9 mouse cellular contexts compared by ENCODE assay signal in the genomic region with DNA sequence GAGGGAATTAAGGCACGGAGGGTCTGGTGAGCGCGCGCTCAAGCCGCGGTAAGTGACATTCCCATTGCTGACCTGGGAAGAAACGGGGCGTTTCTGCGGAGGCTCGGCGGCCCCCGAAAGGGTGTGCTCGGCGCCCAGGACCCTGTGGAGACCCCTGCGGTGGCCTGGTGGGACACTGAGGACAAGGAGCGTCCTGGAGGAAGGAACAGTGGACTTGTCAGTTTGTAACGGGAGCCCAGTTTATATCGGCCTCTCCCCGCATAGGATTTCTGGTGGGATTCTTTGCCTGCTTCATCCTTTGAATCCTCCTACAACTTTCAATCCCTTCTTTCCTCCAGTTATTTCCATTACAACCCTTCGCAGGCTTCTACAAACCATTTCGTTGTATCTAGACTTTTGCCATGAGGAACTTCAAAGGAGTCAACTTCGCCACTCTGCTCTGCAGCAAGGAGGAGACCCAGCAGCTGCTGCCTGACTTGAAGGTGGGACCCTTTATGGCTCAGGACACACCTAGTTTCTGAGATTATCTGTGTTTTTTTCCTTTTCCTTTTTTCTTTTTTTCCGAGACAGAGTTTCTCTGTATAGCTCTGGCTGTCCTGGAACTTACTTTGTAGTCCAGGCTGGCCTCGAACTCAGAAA. TPM values are rescaled to one million over a fixed set of nuclear protein-coding genes. Genes with fewer than 3 reads are reported as not detected.
DNase-seq lines count a peak whose midpoint lies in the region; ATAC-seq and TF ChIP-seq lines count a peak whose summit lies in the region.
"Had no signal": no experiment of that assay in that cellular context is flagged by ENCODE, and none has a peak within 500 bp of the region (broad histone marks: within the 10 kb centered on the region; RNA-seq: fewer than 3 reads in every experiment).

No protein-coding gene starts in this region.

- H3K9ac ChIP-seq in CH12.LX (ENCODE audit: insufficient read depth, low read depth) = peak overlapping the region; percentile 68
- peak overlapping the region; percentile 45 for H3K9ac ChIP-seq in forebrain, embryonic 15.5 days (replicated peaks)
- H3K9ac ChIP-seq in liver, embryonic 15.5 days = peak overlapping the region; percentile 86

- no peak for DNase-seq in heart, embryonic 10.5 days (ENCODE audit: low spot score)
- no peak for DNase-seq in heart, adult 9 months (ENCODE audit: low spot score in 2 of 2)
- DNase-seq in CH12.LX (ENCODE audit: extremely low read depth) = peak; percentile 28
- no peak for DNase-seq in B cell, adult 2 months
- DNase-seq in layer of hippocampus, postnatal 14 days (ENCODE audit: low spot score in 2 of 2) = no peak
- no peak for DNase-seq in urinary bladder, adult 18-20 months (ENCODE audit: low spot score in 2 of 2)

- no peak for TF ChIP-seq CTCF in CH12.LX (conservative IDR thresholded peaks at IDR 0.05 in 1 of 2, IDR thresholded peaks at IDR 0.05 in 1 of 2; ENCODE audit: low read depth in 2 of 2, low read length in 2 of 2)

- H3K4me2 ChIP-seq in CH12.LX (ENCODE audit: insufficient read depth, low read depth, poor library complexity, severe bottlenecking) = peak overlapping the region; percentile 60
- H3K4me2 ChIP-seq in forebrain, embryonic 15.5 days (replicated peaks) = peak overlapping the region; percentile 97
- H3K4me2 ChIP-seq in liver, embryonic 15.5 days = peak overlapping the region; percentile 76

- H3K4me3 ChIP-seq in heart, embryonic 10.5 days = peak overlapping the region; percentile 86
- peak overlapping the region; percentile 63 to 97 (median 73) for H3K4me3 ChIP-seq in CH12.LX (replicated peaks in 1 of 3; ENCODE audit: low read depth in 2 of 3, low read length in 2 of 3, poor library complexity in 1 of 3)
- peak overlapping the region; percentile 59 for H3K4me3 ChIP-seq in forebrain, embryonic 15.5 days
- peak overlapping the region; percentile 99 for H3K4me3 ChIP-seq in liver, embryonic 15.5 days (replicated peaks)

- H3K36me3 ChIP-seq in heart, embryonic 10.5 days = peaks cover 37% of the 10 kb centered on the region
- H3K36me3 ChIP-seq in CH12.LX (replicated peaks in 1 of 2; ENCODE audit: control insufficient read depth in 1 of 2, insufficient read depth in 1 of 2, low read length in 1 of 2) = peaks cover 25 to 37% of the 10 kb centered on the region in 2 experiments
- H3K36me3 ChIP-seq in forebrain, embryonic 15.5 days = peaks cover 7% of the 10 kb centered on the region; the same call in 1 of the 2 replicates
- peaks cover 39% of the 10 kb centered on the region for H3K36me3 ChIP-seq in liver, embryonic 15.5 days (replicated peaks)

- H3K4me1 ChIP-seq in heart, embryonic 10.5 days = peaks cover 6% of the 10 kb centered on the region
- peaks cover 0 to 24% of the 10 kb centered on the region in 2 experiments; a peak in 2 of 4 replicates for H3K4me1 ChIP-seq in CH12.LX (ENCODE audit: control insufficient read depth in 1 of 2, insufficient read depth in 2 of 2)
- H3K4me1 ChIP-seq in forebrain, embryonic 15.5 days = peaks cover 12% of the 10 kb centered on the region
- peaks cover 35% of the 10 kb centered on the region for H3K4me1 ChIP-seq in liver, embryonic 15.5 days (replicated peaks)

- no peaks in the 10 kb centered on the region for H3K27me3 ChIP-seq in heart, embryonic 10.5 days (ENCODE audit: insufficient read depth, poor library complexity, severe bottlenecking)
- no peaks in the 10 kb centered on the region for H3K27me3 ChIP-seq in CH12.LX (replicated peaks)
- H3K27me3 ChIP-seq in forebrain, embryonic 15.5 days = no peaks in the 10 kb centered on the region
- no peaks in the 10 kb centered on the region for H3K27me3 ChIP-seq in liver, embryonic 15.5 days

- TF ChIP-seq EP300 in CH12.LX (IDR thresholded peaks at IDR 0.05; ENCODE audit: low read length) = no peak

- no peak for TF ChIP-seq RAD21 in CH12.LX (IDR thresholded peaks at IDR 0.05; ENCODE audit: low read depth, low read length)

- peak; percentile 81; the same call in 1 of the 2 replicates for ATAC-seq in forebrain, embryonic 15.5 days (replicated peaks)
- ATAC-seq in liver, embryonic 15.5 days (ENCODE audit: insufficient read depth) = peak; percentile 32

- H3K9me3 ChIP-seq in heart, embryonic 10.5 days = no peaks in the 10 kb centered on the region
- no peaks in the 10 kb centered on the region for H3K9me3 ChIP-seq in CH12.LX (replicated peaks; ENCODE audit: low read length)
- H3K9me3 ChIP-seq in forebrain, embryonic 15.5 days = no peaks in the 10 kb centered on the region
- H3K9me3 ChIP-seq in liver, embryonic 15.5 days (replicated peaks) = no peaks in the 10 kb centered on the region

- WGBS in heart, embryonic 10.5 days = 4% methylated on average over 24 of the region's 24 CpGs
- 4% methylated on average over 24 of the region's 24 CpGs for WGBS in forebrain, embryonic 15.5 days
- 3% methylated on average over 24 of the region's 24 CpGs for WGBS in liver, embryonic 15.5 days (ENCODE audit: insufficient replicate concordance)

- no peak for TF ChIP-seq POLR2A in CH12.LX (IDR thresholded peaks at IDR 0.05; ENCODE audit: low read depth, low read length)

- H3K27ac ChIP-seq in heart, embryonic 10.5 days = peak overlapping the region; percentile 83
- no peak overlapping the region for H3K27ac ChIP-seq in CH12.LX (ENCODE audit: insufficient read depth, low read depth)
- no peak overlapping the region for H3K27ac ChIP-seq in forebrain, embryonic 15.5 days (replicated peaks)
- H3K27ac ChIP-seq in liver, embryonic 15.5 days (replicated peaks) = peak overlapping the region; percentile 71

- in situ Hi-C loops in CH12.LX (cut with MboI; ENCODE audit: low pct_ligation_motif_present, low pct_unique_long_range_greater_than_20kb, low sequenced_read_pairs) = no loop called here

- peaks cover 15% of the 10 kb centered on the region for H3K79me2 ChIP-seq in CH12.LX (replicated peaks; ENCODE audit: control insufficient read depth, extremely low read depth, insufficient read depth, poor library complexity, severe bottlenecking)

- dilution Hi-C loops in CH12.LX (cut with MboI; ENCODE audit: extremely low pct_ligation_motif_present, extremely low pct_unique_long_range_greater_than_20kb, low sequenced_read_pairs) = no loop called here

TF ChIP-seq in CH12.LX, 34 proteins besides CTCF, POLR2A, EP300 and RAD21 (continues in another document):
- TF ChIP-seq RCOR1 (conservative IDR thresholded peaks at IDR 0.05; ENCODE audit: low read depth, low read length) = no peak
- no peak for TF ChIP-seq SMC3 (IDR thresholded peaks at IDR 0.05; ENCODE audit: low read depth, low read length)
- no peak for TF ChIP-seq TBP (conservative IDR thresholded peaks at IDR 0.05; ENCODE audit: low read depth, low read length)
- TF ChIP-seq JUN (IDR thresholded peaks at IDR 0.05; ENCODE audit: insufficient read depth, low read depth, low read length) = no peak
- no peak for TF ChIP-seq E2F4 (IDR thresholded peaks at IDR 0.05; ENCODE audit: insufficient replicate concordance, low read depth, low read length)
- no peak for TF ChIP-seq USF2 (conservative IDR thresholded peaks at IDR 0.05; ENCODE audit: low read depth, low read length)
- no peak for TF ChIP-seq ZMIZ1 (IDR thresholded peaks at IDR 0.05; ENCODE audit: low read depth, low read length)
- TF ChIP-seq NELFE (IDR thresholded peaks at IDR 0.05; ENCODE audit: low read depth, low read length) = no peak
- no peak for TF ChIP-seq MAX (IDR thresholded peaks at IDR 0.05; ENCODE audit: low read length)
- TF ChIP-seq MAFK (IDR thresholded peaks at IDR 0.05; ENCODE audit: insufficient replicate concordance, low read length) = no peak

RNA-seq across cellular contexts. Expression of gene Espl1, which starts 0.4 kb away (rescaled TPM):
- 35.8 and 40.9 TPM in 2 replicates for polyA plus RNA-seq in heart, embryonic 10.5 days (2016; fragmentation: Nextera tagmentation; extraction: Ambion mirVana)
- total RNA-seq in CH12.LX (2012; rRNA removed) (51.0 and 64.6 TPM in 2 replicates), CH12.LX (2014; rRNA removed) (41.0 and 41.3 TPM in 2 replicates)
- polyA plus RNA-seq in CH12.LX (2012; ENCODE audit: insufficient read length, low read depth) = 80.7 and 110 TPM in 2 replicates
- 10.2 and 15.2 TPM in 2 replicates for polyA plus RNA-seq in forebrain, embryonic 15.5 days (2015; fragmentation: Nextera tagmentation; extraction: Ambion mirVana)
- 23.0 and 24.6 TPM in 2 replicates for polyA plus RNA-seq in liver, embryonic 15.5 days (2015; fragmentation: Nextera tagmentation; extraction: Ambion mirVana)
- total RNA-seq in layer of hippocampus, postnatal 14 days (2021) = 1 to 10 TPM; 1.6 to 1.7 TPM

RNA-seq across cellular contexts. Expression of gene Mfsd5, which starts 17.2 kb away (rescaled TPM):
- 55.7 and 63.4 TPM in 2 replicates for polyA plus RNA-seq in heart, embryonic 10.5 days (2016; fragmentation: Nextera tagmentation; extraction: Ambion mirVana)
- total RNA-seq in CH12.LX (2012; rRNA removed) (31.1 and 37.1 TPM in 2 replicates), CH12.LX (2014; rRNA removed) (43.7 and 51.8 TPM in 2 replicates)
- 76.2 and 90.6 TPM in 2 replicates for polyA plus RNA-seq in CH12.LX (2012; ENCODE audit: insufficient read length, low read depth)
- polyA plus RNA-seq in forebrain, embryonic 15.5 days (2015; fragmentation: Nextera tagmentation; extraction: Ambion mirVana) = 50.1 and 51.5 TPM in 2 replicates
- 24.9 and 25.6 TPM in 2 replicates for polyA plus RNA-seq in liver, embryonic 15.5 days (2015; fragmentation: Nextera tagmentation; extraction: Ambion mirVana)
- 10 to 100 TPM; 34.1 to 36.0 TPM for total RNA-seq in layer of hippocampus, postnatal 14 days (2021)

RNA-seq across cellular contexts. Expression of gene Gm9918, which starts 26.1 kb away (rescaled TPM):
- 0.23 TPM in 1 of 2 replicates, not detected in the other for polyA plus RNA-seq in heart, embryonic 10.5 days (2016; fragmentation: Nextera tagmentation; extraction: Ambion mirVana)
- total RNA-seq in CH12.LX (2012; rRNA removed) (not detected in 2 replicates), CH12.LX (2014; rRNA removed) (not detected in 2 replicates)
- not detected in 2 replicates for polyA plus RNA-seq in CH12.LX (2012; ENCODE audit: insufficient read length, low read depth)
- polyA plus RNA-seq in forebrain, embryonic 15.5 days (2015; fragmentation: Nextera tagmentation; extraction: Ambion mirVana) = not detected in 2 replicates
- polyA plus RNA-seq in liver, embryonic 15.5 days (2015; fragmentation: Nextera tagmentation; extraction: Ambion mirVana) = not detected in 2 replicates
- total RNA-seq in layer of hippocampus, postnatal 14 days (2021) = not detected
- total RNA-seq: gastrocnemius, postnatal 10 days had no signal

RNA-seq across cellular contexts. Expression of gene Pfdn5, which starts 29.4 kb away (rescaled TPM):
- 260 and 282 TPM in 2 replicates for polyA plus RNA-seq in heart, embryonic 10.5 days (2016; fragmentation: Nextera tagmentation; extraction: Ambion mirVana)
- 265 and 269 TPM in 2 replicates for total RNA-seq in CH12.LX (2012; rRNA removed)
- 296 and 371 TPM in 2 replicates for total RNA-seq in CH12.LX (2014; rRNA removed)
- 356 and 502 TPM in 2 replicates for polyA plus RNA-seq in CH12.LX (2012; ENCODE audit: insufficient read length, low read depth)
- polyA plus RNA-seq in forebrain, embryonic 15.5 days (2015; fragmentation: Nextera tagmentation; extraction: Ambion mirVana) = 467 and 474 TPM in 2 replicates
- polyA plus RNA-seq in liver, embryonic 15.5 days (2015; fragmentation: Nextera tagmentation; extraction: Ambion mirVana) = 104 and 114 TPM in 2 replicates
- 100 to 1,000 TPM; 317 to 334 TPM for total RNA-seq in layer of hippocampus, postnatal 14 days (2021)

RNA-seq across cellular contexts. Expression of gene Myg1, which starts 35.0 kb away (rescaled TPM):
- polyA plus RNA-seq in heart, embryonic 10.5 days (2016; fragmentation: Nextera tagmentation; extraction: Ambion mirVana) = 80.5 and 94.3 TPM in 2 replicates
- 105 and 126 TPM in 2 replicates for total RNA-seq in CH12.LX (2012; rRNA removed)
- 121 and 133 TPM in 2 replicates for total RNA-seq in CH12.LX (2014; rRNA removed)
- 132 and 166 TPM in 2 replicates for polyA plus RNA-seq in CH12.LX (2012; ENCODE audit: insufficient read length, low read depth)
- polyA plus RNA-seq in forebrain, embryonic 15.5 days (2015; fragmentation: Nextera tagmentation; extraction: Ambion mirVana) = 98.2 and 108 TPM in 2 replicates
- polyA plus RNA-seq in liver, embryonic 15.5 days (2015; fragmentation: Nextera tagmentation; extraction: Ambion mirVana) = 38.1 and 40.1 TPM in 2 replicates
- 10 to 100 TPM; 51.8 to 61.3 TPM for total RNA-seq in layer of hippocampus, postnatal 14 days (2021)

Comparison
In these comparisons a context has a peak if more than half of its experiments do, and no peak if none do; other contexts are left out.
1. H3K27ac ChIP-seq: peak in heart, embryonic 10.5 days (single experiment) and liver, embryonic 15.5 days (single experiment); none in CH12.LX (single experiment) and forebrain, embryonic 15.5 days (single experiment).
2. Peak in every context shown above with its lines, with median percentiles within 50 percentile points of each other: H3K4me3 ChIP-seq, H3K4me2 ChIP-seq and H3K9ac ChIP-seq.